Mouse (Mus musculus): ENCODE measurements at regions not wholly inside any gene's neighbourhood (a gene's known extent, or its start where the extent isn't known, plus 50 kb on each side); places are given as distances from the start of the nearest gene placed in this dataset.
A peak's percentile ranks its signal among the peaks of the same experiment; 100 is the strongest.

DNA sequence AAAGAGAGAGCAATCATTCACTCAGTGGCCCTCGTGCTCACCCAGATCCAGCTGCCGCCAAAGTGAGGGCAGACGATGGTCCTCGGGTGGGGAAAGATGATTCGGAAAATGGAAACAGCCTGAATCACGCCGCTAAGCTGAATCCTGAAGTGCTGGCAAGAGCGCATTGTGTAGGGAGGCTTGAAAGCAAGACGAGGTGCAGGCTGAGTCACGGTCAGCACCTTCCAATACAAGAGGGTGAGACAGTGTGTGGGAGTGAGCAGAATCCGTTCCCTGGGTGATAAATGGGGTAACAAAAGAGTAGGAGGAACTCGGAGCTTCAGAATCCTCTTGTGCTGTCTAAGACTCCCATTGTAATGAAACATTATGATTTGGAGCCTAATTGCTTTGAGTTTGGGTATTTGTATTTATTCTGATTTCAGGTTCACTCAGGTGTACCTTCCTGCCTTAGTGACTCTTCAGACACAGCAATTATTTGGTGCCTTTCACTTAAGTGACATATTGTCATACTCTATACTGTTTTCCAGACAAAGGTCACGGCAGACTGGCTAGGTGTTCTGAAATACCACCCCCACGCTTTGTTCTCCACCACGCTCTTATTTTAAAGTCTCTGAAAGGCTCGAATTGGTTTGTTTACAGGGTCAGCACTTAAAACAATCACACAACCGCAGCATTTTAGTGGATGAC lies 70.0 kb downstream of the Mbip start:
- DNase-seq = peak; percentile 83

DNA sequence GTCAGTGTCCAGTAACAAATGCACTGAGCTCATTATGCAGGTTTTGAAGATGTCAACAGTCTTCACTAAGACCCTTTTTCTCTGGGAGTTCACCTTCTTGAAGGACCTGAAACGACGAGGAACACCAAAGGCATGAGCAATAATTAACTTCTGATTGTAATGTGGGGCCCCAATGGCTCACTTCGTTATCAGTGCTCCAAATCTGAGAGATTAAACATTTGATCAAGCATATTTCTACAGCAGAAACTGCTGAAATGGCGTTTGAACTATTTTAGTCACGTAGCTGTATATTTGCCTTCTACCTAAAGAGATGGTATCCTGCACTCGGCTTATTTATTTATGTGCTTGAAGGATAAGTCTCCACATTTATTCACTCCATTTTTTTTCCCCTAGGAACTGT lies 80.6 kb downstream of the Mbip start:
- no peak for DNase-seq

DNA sequence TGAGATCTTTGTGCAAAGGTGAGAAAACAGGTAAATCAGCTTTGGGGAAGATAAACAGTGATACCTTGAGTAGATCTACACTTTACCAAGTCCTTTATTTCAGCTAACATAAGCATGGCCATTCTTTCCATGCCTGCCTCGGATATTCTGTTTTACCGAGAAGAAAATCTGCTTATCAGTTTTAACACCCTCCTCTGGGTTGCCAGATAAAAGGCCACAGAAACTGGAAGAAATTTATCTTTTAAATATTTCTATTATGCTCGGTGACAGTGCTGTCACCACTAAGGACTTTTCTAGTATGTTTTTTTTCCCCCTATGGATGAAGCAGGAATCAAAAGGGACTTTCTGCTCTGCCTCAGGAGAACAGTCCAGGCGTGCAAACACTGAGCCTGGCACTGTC lies 84.2 kb downstream of the Mbip start:
- no peak for DNase-seq

DNA sequence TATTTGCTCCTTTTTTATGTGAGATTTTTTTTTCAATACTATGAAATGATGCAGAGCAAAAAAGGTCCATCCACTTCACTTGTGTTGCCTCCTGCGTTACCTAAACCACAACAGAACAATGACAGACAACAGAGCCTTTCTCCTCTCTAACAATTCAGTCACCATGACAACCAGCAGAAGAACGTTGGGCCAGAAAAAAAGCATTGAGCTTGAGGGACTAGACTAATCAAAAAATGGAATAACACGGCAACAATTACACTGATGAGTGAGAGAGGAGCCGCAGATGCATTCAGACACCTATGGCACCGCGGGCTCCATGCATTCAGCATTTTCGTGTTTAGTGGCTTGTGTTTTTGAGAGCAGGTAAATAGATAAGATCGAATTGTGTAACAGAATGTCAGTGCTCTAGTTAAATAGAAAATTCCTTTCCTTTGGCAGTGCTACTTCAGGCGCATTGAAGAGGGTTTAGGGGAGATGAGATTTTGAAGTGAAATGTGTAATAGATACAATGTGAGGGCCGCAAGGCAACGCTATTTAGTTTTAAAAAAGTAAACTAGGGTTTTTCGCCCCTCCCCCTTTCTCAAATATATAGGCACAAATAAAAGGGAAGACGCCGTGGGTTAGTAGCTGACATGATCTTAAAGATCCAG lies 87.2 kb downstream of the Mbip start:
- DNase-seq = no peak

DNA sequence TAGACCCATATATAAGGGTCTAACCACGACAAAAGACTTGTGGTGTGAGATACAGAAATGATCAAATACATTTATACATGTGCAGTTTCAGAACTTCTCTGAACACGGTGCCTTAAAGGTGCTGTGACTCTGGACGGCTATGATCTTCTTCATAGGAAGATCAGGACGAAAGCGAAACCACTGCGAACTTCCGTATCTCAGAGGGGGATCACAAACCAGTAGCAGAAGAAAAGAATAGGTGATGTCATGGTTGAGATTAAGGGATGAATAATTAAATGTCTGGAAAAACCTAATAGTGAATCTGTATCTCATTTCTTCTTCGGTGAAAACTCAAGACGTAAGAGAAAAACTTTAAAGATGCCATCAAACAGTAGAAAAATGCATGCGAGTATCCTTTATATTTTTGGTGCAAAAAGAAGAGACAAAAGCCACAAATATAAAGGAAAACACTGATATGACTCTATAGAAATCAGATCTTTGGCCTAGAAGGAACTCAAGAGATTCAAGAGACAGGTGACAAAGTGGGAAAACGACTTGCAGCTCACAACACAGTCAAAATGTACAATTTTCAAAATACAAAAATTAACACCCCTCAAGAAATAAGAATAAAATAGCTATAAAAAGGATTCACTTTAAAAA lies 89.3 kb downstream of the Mbip start:
- DNase-seq = no peak

DNA sequence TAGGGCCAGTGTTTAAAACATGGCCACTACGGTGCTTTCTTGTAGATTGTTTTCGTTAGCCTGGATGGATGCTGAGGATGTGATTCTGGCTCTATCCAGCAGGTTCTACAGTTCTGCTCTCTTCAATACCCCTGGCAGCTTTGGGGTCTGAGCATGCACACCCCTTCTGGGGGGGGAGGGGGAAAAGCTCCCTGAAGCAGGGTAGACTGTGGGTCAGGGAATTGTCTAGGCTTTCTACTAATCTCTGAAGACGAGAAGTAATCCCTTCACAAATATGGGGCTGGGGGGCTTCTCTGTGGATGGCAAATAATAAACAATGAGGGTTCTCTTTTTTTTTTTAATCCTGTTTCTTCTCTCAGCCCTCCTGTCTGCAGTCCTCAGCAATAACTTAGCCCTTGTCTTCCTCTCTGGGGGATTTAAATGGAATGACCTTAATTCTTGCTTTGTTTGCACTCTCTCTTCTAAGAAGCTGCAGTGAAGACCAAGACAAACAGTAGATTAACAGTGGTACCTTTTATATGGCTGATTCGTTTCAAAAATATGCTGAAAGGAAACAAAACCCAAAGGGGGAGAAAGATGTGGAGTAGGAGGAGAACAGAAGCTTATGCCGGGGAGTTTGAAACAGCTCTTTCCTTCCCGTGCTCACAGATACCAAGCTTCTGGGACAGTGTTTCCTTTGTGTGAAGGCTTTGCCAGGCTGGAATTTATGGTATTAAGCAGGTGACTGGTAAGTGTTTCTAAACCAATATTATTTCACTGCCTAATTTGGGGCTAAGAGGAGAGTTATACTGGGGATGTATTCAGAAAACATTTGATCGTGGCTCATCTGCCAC lies 92.9 kb downstream of the Mbip start:
- DNase-seq = no peak

DNA sequence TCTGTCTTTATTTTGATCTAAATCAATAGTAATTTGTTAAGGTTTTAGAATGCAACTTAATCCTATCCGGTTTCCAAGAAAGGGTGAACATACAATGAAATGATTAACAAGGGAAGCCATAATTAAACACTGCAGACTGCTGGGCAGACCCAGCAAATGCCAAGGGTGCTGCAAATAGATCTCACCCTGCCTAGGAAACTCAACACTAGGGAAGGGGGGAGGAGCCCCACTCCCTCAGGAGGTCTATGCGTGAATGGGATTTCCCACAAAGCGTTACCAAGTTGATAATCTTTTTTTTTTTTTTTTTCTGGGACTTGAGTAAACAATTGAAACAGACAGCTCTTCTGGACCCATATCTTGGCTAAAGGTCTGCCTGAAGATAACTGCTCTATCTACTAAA lies 95.4 kb downstream of the Mbip start:
- DNase-seq = no peak

DNA sequence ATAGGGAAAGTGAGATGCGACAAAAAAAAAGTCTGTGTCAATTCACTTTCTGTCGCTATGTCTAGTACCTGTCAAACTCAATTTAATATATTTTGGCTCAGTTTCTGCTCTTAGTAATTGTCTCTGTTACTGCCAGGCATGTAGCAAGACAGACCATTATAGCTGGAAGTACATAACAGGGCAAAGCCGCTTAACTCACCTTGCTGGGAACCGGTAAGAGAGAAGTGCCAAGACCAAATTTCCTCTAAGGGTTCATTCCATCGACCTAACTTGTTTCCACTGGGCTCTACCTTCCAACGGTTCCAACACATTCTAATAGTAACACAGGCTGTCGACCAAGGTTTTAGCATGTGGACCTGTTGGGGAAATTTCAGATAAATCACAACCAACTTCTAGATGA lies 99.3 kb downstream of the Mbip start:
- no peak for DNase-seq

DNA sequence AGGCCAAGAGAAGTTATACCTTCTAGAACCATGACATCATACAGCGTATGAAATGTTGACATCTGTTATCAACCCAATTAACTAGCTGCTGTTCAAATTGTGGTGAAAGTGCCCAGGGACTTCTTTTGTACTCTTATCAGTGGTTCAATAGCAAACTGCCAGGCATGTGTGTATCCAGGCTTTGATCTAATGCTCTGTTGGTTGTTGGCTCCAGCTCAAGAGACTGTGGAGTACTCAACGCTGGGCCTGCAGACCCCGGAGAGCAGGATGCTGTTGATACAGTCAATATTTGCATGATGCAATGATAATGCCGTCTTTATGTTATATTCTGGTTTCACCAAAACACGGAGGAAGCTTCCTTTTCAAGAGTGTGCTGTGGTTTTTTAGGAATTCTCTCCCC lies 102.9 kb downstream of the Mbip start:
- no peak for DNase-seq

DNA sequence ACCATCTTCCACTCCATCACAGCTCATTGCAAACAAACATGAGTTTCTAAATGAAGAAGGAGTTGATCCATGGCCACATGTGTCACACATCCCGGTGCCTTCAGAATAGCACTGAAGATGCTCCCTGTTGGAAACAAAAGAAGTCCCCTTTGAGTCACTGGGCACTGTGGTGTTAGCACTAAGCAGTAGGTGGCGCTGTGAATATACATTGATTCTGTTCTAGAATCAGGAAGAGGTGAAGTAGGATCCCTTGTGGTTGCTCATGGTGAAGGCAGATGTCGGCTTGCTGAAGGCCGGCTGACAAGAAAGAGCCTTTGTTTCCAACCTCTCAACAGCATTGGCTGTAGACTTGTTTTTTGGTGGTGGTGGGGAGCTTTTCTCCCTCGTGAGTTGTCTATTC lies 104.0 kb downstream of the Mbip start:
- peak; percentile 57 for DNase-seq

DNA sequence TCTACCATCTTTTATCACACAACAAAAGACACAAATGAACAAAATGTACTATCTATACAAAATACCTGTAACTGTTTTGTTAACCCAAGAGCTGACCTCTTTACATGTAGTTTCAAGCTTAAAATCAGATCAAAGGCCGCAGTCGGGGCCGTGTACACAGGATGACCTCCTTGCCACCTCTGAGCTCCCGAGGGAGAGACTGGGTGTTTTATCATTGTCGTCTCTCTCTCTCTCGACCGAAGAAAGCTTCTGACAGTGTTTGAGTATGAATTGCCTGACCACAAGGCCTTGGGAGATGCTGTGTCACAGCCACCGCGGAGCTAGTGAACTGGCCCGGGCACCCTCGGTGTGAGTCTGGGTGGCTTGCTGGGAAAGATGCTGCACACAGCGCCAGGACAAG lies 105.5 kb downstream of the Mbip start:
- DNase-seq = no peak

DNA sequence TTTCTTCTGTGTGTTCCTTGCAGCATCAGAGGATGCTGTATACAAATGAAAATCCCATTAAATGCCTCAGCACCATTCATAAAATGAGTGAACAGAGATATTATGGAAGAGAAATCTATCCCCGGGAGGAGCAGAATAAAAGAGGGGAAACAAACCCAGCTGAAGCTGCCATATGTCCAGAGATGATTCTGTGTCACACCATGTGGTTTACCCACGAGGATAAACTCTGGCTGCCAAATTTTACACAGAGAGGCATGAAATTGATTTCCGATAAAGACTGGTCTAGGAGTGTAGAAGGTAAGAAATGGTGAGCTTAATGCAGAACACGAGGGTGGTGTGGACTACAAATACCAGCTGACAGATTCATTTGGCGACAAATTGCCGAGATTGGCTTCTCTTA lies 111.1 kb downstream of the Mbip start:
- DNase-seq = no peak

DNA sequence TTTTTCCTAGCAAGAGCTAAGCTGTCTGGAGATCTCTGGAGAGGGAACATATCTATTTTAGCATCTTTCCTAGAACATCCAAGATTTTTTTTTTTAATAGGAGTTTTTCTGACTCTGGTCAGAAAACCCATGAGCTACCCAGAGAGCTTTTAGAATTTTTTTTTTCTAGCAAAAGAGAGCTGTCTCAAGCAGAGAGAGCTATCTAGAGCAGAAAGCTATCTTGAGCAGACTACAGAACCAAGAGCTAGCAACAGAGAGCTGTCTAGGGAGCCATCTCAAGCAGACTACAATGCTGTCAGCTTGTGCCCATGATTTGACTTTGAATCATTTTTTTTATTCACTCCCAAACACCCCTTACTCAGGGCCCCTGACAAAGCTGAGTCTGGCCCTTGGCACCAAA lies 112.5 kb downstream of the Mbip start:
- DNase-seq = no peak

DNA sequence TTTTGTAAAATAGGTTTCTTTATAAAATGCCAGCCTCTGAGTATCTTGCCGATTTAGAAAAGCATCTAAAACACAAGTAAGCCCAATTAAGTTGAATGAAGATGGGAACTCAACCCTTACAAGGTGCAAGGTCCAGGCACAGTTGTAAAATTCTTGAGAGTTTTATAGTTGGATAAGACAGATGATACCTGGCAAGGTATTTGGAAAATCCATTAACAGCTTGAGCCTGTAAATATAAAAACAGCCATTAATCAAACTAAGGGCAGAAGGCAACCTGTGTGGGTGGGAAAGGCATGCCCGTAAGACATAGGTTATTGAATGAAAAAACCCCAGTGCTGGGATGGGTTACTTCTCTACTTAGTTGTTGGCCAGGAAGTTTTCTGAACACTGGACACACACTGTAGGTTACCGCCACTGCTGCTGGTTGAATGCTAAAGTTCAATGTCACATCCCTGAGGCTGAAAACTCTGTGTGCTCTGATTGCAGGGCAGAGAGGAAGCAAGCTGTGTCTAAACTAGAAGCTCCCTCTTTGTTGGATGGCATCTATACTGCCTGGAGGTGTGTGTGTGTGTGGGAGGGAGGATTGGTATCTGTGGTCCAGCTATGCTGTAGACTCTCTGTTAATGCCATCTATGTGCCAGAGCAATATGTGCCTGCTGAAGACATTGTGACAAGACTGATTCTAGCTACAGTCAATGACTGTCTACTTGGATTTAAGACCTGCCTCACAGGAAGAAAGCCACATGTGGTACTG lies 121.4 kb downstream of the Mbip start:
- DNase-seq = no peak

DNA sequence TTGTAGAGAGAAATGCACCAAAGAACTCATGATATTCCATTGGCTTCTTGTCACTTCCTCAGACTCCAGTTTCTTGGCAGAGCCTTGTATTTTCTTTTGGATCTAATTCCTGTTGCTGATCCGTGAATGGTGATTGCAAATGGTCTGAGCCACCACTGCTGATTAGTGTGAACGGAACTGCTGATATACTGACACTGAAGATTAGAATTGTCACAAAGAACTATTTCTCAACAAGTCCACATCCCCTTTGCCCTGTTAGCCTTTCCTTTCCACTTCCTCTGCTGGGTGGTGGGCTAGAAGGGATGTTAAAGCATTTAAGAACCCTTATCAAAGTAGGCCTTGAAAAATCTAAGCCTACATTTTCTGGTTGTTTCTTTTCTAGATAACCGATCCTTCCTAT lies 152.2 kb downstream of the Mbip start:
- no peak for DNase-seq

DNA sequence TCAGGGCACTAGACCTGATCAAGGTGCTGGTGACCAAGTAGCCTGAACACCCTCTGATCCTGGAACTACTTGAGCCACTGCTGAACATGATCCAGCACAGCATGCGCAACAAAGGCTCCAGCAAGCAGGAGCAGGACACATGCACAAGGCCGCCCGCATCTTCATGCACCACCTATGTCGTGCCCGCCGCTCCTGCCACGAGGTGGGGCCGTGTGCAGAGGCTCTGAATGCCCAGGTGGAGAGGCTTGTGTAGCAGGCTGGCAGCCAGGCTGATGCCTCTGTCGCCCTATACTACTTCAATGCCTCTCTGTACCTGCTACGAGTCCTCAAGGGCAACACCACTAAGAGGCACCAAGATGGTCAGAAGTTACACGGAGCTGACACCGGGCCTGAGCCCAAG lies 156.1 kb downstream of the Mbip start:
- no peak for DNase-seq

DNA sequence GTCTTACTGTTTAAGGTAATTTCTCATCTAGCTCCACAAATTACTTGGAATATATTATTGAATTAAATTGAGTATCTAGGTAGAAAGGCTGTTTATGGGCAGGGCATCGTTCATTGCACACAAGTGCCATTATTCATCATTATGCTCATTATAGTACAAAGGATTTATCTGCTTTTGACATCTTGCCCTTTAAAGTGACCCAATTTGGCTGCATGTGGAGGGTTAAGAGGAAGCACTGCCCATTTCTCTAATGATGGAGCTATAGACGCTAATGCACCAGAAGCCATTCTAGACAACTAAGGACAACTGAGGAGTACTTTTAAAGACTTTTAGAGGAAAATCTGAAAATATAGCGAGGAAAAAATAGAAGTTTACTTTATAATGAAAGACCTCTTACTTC lies 185.0 kb downstream of the Mbip start:
- DNase-seq = no peak

DNA sequence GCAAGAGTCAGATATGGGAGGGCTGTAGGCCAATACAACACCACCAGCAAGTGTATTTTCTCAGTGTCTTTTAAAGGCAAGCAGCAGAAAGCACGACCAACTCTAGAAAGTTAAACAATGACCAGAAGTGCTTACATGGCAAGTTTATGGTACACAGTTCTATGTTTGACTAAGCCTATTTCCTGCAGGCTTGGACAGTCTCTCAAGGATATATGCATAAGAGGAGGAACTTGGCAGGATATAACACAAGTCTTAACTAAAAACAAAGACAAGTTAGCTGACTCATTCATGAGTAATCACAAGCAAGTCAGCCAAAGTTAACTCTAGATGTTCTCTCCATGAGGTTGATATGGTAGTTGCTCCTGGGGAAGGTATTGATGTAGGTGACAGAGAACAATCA lies 201.3 kb downstream of the Mbip start:
- no peak for DNase-seq

DNA sequence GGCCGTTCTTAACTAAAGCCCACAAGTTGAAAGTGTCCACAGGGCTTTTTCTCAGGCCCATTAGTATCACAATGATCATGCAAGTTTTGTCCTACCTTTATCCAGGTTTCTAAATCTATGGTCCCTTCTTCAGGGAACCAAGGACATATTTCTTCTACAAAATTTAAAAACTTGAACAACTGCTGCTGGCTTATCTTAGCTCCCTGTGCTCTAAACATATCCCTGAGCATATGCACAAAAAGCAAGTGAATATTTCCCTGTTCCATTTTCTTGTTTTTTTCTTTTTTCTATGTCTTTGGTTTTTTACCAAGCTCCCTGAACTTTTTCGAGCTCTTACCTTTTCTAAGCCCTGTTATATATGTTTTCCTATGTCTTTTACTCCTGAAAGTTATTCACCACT lies 201.9 kb downstream of the Mbip start:
- DNase-seq = no peak

DNA sequence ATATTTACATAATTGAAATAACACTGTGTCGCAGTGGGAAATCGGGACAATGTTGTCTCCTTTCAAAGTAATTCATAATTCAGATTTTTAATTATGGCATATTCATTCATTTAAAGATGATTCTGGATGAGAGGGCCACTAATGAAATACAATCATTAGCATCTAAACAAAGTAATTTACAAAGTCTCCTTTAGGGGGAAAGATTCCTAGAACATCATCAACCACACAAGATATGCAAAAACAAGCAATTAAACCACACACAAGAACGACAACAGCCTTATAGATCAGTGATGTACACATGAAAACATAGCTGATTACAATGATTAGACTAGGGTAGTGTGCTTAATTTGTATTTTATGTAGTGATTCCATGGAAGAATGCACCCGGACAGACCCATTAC lies 231.2 kb downstream of the Mbip start:
- no peak for DNase-seq

DNA sequence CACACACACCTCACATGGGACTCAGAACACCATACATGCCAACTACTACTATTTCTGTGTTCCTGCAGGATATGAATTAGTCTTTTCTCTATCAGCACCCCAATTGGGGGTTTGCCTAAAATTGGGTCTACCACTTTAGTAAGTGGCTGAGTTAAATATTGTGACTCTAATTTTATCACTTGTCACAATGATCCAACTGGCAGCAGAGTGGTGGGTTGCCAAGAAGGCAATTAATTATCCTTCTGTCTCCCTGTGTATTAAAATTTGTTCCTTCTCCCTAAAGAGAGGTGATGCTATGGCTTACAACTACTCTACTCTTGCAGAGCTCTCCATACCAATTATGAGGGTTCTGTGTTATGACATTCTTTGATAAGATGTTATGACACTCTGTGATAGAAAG lies 245.3 kb downstream of the Brms1l start:
- DNase-seq = no peak

DNA sequence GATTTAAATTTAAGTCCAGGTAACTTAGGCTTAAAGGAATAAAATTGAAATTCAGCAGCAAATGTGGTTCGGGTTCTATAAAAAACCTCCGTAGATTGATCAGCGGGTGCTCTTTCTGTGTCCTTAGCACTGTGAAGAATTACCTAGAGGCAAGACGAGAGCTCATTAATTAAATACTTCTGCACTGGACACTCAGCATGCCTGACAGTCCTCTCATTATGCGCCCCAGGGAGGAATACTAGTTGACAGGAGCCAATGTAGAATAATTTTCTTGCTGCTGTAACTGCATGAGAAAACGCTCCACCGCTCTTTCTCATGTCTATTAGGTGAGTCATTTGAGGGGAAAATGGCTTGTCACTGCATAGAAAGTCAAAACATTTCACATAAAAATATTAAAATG lies 228.1 kb downstream of the Brms1l start:
- no peak for DNase-seq

DNA sequence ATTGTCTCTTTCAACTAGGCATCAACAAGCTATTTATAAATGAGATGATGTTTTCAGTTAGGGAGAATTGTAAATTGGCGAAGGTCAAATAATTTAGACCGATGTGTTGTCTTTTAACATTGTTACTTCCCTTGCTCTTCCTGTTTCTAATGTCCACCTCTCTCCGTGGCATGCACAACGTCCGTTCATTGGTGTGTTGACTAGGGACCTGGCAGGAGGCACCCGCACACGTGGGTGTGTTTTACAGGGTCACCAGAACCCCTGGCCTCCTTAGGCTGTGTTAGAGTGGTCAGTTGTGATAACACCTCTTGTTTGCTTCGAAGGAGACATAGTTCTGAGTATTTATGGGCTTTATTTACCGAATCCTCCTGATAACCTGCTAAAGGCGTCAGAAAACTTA lies 222.8 kb downstream of the Brms1l start:
- no peak for DNase-seq

Measured in right cerebral cortex, adult 18-20 months (tissue).